Mouse (Mus musculus): Measurements from ENCODE around the gene Msrb3.

Gene Msrb3

DNA sequence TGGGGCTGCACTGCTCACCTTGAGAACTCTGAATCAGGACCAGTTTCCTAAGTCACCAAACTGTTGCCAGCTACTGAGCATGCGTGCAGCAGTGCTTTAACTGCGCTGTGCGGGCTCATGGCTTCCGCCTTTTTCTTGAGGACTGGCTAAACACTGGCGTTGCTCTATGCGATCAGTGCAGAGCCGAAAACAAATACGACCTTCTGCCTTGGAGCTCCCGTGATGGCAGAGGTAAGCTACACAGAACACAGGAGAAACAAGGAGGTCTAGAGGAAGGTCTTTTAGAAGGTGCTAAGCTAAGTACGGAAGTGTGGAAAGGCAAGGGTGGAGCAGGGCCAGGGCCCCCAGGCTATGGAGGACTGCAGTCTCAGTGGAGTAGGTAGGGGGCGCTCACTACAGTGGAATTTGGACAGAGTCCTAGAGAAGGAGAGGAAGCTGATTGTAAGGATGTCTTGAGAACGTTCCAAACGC, 41.3 kb downstream of the Msrb3 start:
- DNase-seq, result no peak

DNA sequence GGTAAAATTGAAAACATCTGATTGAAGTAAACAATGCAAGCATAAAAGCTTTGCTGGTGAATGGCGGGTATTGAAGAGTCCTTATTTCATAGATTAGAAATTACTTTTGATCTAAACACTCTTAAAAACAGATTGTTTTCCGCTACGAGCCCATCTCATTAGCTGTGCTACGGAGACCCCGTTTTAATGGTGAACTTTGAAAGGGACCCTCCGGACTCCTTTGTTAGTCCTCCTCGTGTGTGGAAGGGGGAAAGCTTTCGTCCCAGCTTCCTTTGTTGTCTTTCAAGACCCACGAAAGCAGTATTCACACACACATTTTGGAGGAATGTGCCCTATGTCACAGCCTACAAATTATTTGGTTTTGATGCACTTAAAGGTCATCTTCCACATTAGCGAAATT, 44.6 kb downstream of the Msrb3 start:
- DNase-seq, result no peak

- no peak for DNase-seq
These were observed 45.1 kb downstream of the Msrb3 start for GRCm38 (mm10) chr10:120853816-120854215.

GRCm38 (mm10) chr10:120851196-120851781, 47.6 kb downstream of the Msrb3 start:
- no peak for DNase-seq

DNA sequence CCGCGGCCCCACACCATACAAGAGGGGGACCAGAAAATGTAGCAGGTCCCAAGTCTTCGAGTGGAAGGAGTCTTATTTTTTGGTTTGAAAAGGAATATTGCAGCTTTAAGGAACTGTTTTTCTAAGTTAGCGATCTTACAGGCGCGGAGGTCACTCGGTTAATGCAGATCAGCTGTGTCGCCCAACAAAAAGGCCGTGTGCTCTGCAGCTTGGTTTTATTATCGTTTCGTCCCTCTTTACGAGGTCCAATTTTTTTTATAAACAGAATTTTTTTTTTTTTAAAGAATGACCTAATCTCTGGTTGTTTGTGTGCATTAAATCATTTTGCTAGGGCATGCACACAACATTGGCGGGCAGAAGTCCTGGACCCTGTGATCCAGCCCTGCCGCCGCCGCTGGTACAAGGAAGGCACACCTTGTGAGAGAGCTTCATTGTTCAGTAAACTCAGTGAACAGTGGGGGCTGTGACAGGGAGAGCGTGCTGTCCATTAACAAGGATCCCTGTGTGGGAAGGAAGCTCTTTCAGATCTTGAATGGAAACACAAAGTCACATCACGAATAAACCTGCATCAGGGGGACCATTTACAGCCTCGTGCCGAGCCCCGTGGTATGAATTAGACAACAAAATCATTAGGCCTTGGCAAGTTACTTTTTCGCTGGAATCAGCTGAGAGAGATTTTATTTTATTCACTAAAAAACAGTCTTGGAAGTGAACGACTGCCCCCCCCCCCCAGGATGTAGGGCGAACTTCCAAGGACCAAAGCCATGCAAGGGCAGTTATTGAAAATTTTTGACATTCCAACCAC, 48.3 kb downstream of the Msrb3 start:
- no peak for DNase-seq

- no peak for DNase-seq
These were observed 50.2 kb downstream of the Msrb3 start for GRCm38 (mm10) chr10:120848677-120849076.

- DNase-seq, result no peak
These were observed 51.1 kb downstream of the Msrb3 start for GRCm38 (mm10) chr10:120847785-120848184.

GRCm38 (mm10) chr10:120839966-120840365, 58.9 kb downstream of the Msrb3 start:
- no peak for DNase-seq

- DNase-seq, result no peak
These were observed 64.4 kb downstream of the Msrb3 start for GRCm38 (mm10) chr10:120834531-120834930.

DNA sequence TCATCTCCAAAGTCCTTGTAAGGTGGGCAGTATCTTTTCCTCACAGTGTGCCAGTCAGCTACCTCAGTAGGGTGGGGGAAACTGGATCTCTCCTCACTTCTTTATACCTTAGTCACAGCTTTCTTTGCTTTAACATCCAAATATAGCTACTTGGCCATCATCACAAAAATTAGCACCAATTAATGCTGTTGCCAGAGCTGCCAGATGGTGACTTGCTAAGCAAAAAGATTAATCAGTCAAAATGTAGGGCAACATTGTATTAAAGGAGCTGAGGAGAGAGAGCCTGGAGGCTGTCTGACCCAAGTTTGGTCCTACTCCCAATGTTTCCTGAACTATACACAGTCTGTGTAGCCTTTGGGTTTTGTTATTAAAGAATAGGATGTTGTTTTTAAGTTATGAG, 65.1 kb downstream of the Msrb3 start:
- DNase-seq, result no peak

DNA sequence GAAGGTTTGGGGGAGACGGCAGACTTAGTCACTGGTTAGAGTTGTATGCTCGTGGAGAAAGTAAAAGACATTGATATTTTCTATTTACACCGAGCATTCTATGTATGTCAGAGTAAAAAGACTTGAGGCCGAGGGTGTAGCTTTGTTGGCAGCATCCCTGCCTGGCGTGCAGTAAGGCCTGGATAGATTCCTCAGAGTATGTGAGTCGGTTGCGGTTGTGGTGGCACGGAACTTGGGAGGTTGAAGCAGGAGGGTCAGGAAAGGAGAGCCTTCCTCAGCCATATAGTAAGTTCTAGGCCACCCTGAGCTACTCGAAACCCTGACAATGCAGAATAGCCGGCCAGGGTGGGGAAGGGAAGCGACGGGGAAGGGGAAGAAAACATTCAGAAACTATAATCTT, 71.1 kb downstream of the Msrb3 start:
- DNase-seq, result no peak

- no peak for DNase-seq
These were observed 71.9 kb downstream of the Msrb3 start for GRCm38 (mm10) chr10:120826795-120827669.

DNA sequence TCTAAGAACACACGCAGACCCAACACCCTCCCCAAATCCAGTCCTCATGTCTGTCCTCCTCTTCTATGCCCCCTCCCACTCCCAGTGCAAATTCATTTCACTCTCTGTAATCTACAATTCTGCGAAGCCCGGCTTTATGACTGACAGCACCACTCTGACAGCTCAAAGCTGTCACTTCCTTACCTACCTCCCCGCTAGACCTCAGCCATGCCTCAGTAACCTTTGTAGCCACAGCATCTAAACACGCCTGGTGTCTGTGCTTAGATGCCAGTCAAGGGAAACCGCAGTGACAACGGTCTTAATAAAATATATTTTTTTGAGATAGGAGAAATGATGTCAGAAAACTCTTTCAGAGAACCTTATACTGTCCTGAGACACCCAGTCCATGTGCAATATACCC, 72.5 kb downstream of the Msrb3 start:
- no peak for DNase-seq

DNA sequence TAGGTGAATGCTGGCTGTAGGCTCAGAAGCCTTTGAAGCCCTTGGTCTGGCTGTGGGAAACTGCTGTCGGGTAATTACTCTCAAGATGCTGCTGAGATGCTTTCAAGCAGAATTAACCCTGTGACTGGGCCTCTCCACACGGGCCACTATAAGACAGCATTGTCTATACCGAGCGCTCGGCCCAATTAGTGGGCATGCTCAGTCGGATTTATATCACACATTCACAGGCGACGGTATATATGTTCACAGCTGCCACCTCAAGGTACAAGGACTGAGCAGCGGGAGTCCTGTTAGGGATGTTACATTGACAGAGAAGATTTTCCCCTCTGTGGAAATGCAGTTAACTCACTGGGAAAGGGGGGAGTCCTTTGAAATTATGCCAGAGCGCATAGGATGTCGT, 73.3 kb downstream of the Msrb3 start:
- no peak for DNase-seq

DNA sequence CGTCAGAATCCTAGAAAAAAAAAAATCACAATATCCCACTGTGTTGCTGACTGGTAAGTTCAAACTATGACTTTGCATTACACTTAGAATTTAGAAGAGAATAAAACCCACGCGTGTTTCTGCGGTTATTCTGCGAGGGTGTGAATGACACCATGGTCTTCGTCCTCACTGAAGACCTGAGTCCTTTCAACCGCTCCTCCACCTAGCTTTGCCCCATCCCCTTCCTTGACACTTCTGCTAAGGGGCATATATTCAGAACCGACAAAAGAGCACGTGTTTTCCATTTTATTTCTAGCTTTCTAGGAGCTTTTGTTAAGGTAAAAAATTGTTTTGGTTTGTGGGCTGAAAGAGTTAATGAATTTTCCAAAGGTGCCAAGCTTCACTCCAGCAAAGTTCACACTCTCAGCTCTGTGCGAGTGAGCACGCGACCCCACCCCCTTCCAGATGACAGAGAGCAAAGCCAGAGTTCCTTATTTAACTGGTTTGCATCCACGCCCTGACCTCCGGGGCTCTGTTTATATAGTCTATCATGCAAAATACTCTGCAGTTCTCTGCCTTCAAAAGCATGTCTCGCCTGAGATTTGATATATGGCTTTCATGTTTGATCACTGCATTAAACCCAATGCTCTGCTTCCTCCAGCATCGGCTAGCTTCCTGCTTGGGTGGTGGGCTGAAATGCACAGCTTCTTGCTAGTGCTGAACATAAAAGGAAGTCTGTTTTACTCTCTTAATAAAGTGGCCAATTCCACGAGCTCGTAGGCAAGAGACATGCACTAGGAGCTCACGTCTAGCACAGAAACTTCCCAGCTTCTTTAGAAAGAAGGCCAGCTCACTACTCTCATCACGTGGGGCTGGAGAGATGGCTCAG, 77.2 kb downstream of the Msrb3 start:
- no peak for DNase-seq

- DNase-seq, result no peak
These were observed 78.1 kb downstream of the Msrb3 start for GRCm38 (mm10) chr10:120820781-120821300.

DNA sequence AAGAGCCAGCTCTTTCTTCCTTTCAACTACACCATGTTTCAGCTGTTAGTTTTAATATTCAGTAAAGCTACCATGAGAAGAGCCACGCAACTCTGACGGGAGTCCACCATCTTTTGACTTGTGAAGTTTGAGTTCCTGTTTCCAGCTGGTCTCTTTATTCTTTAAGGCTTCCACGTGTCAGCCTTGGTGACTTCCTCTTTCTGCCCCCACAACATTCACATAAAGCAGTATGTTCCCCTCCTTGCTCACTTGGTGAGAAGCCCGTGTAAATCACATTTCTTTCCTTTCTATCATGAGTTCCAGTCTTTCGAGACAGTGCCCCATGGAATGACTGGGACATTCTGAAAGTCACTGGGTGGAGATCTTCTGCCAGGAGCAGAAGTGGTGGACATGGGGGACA, 83.6 kb downstream of the Msrb3 start:
- no peak for DNase-seq

GRCm38 (mm10) chr10:120811796-120812443, 87.0 kb downstream of the Msrb3 start:
- DNase-seq, result no peak

DNA sequence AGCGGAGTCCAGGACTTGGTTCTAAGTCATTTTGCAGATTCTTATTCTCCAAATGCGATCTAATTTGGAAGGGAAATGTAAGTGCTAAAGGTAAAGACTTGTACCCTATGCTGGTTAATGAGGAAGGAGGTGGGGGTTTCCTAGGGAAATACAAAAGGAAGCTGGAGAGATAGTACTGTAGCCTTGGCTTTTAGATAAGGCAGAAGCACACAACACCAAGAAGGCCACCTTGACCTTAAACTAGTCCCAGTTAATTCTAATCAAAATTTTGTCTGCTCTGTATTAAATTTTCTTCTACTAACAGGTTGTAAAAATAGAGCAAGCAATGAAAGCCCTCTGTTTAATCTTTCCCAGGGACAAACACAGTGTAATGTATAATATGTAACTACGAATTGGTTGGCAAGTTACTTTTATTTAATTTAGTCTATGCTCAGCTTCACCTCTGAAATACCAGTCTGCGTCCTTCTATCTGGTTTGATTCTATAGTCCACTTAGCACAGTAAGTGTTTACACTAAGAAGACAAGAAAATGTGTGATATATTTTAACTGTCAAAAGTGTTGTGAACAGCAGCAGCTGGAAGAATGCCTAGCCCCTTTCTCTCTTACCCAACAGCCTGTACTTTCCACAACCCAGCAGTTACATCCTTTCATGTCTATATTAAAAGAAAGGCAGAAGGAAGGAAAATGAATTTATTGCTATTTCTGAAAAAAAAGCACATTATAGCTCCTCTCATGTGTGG, 87.9 kb downstream of the Msrb3 start:
- DNase-seq, result no peak

DNA sequence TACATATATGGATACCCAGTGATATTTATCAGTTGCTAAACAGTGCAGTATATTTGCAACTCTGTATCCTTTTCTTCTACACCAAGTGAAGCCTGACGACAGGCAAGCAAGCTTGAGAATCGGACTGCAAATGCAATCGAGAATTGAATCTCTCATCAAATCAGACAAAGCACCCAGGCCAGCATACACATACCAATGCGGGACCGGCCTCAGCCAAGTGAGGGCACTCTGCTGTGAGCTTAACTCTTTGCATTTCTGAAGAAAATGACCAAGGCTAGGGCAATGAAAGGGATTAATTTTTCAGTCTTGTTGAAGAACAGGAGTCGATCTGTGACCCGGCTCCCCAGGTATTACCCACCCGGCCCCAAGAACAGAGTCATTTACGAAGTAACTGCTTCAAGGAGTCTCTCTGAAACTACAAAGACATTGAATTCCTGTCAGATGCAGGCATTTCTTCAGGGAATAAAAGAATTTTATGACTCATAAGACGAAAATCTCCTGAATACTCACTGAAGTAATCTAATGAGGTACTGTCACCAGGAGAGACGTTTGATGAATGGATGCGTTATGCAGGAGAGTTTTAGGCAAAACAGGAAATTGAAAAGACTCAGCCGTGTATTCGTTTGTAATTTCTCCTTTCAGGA, 88.7 kb downstream of the Msrb3 start:
- DNase-seq, result no peak

DNA sequence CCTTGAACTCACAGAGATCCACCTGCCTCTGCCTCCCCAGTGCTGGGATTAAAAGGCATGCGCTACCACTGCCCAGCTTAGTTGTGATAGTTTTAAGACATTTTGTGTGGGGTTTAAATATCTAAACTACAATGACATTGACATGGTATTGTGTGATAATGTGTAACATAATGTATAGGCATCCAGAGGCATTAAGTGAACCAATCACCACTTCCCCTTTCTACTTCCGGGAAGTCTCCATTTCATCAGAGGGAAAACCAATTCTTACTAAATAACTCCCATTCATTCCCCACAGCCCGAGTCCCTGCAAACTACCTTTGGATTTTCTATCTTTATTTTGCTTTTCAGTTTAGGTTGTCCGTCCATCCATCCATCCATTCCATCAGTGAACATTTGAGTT, 90.7 kb downstream of the Msrb3 start:
- DNase-seq, result no peak
